Mouse (Mus musculus) embryonic fibroblast, embryonic 13.5 days (primary cell): ENCODE measurements around the gene Zfp948.

Experiments
- CTCF ChIP-seq: IDR thresholded peaks from 2 replicates; pipeline ENCODE4 v1.5.1; 2011; ENCODE audit warnings: mild to moderate bottlenecking, control low read depth, low read length, moderate library complexity, borderline replicate concordance; ENCODE audit not compliant: insufficient read depth
- POLR2A ChIP-seq: IDR thresholded peaks from 2 replicates; pipeline ENCODE4 v1.6.1; 2011; ENCODE audit warnings: low read depth, mild to moderate bottlenecking, control low read depth, low read length, moderate library complexity

DNA sequence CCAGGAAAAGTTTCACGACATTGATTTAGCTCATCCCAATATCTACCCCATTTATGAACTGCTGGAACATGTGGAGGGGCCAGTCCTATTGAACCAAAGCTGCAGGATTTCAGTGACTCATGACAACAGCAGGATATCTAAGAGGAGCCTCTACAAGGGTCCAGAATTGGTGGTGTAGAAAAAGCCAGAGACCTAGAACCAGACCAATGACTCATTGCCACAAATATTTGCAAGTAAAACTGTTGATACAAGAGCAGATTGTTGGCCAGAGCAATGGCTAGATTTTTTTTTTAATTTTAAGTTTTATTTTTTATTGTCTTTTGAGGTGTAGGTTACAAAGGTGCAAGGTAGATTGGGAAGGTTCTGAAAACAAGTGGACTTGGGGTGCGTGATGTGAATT is 18.7 kb downstream of the Zfp948 start:
- TF ChIP-seq CTCF (no peak), POLR2A (no peak)
